Mouse (Mus musculus) gastrocnemius, postnatal 4 days (tissue): ENCODE results near the gene She. TPM values are rescaled to one million over a fixed set of nuclear protein-coding genes. Genes with fewer than 3 reads are reported as not detected.
"Not testable (repeated sequence)": the region's sequence is repeated elsewhere in the genome, so short reads cannot be mapped to it uniquely, and the experiment has no call there.

ENCODE experiments used
- DNase-seq, 2 experiments: peaks; one replicate each; pipeline ENCODE4 v3.0.0; 2021 to 2022; ENCODE audit warnings: low spot score in 2 of 2, mixed read lengths in 2 of 2
- total RNA-seq, 2 experiments: library from RNA; stranded (reverse); gene quantifications; 2 replicates each; pipeline ENCODE4 v1.2.3; 2021

Gene She
- total RNA-seq, 2 experiments from 2014 or later = 10.3 to 11.1 TPM

- no peak for DNase-seq
Measured at GRCm38 (mm10) chr3:89862182-89862761, 31.1 kb downstream of the She start.

- not testable (repeated sequence) for DNase-seq
Measured at GRCm38 (mm10) chr3:89863276-89863675, 32.1 kb downstream of the She start.

GRCm38 (mm10) chr3:89863716-89864509, 32.7 kb downstream of the She start:
- no peak for DNase-seq

GRCm38 (mm10) chr3:89865020-89865419, 33.9 kb downstream of the She start:
- DNase-seq = no peak

GRCm38 (mm10) chr3:89865764-89866163, 34.6 kb downstream of the She start:
- DNase-seq = no peak

- DNase-seq = no peak
Measured at GRCm38 (mm10) chr3:89867651-89868050, 36.5 kb downstream of the She start.

- DNase-seq = peak in 1 of 2 experiments; percentile 35
Measured at GRCm38 (mm10) chr3:89868357-89868756, 37.2 kb downstream of the She start.

GRCm38 (mm10) chr3:89868956-89869355, 37.8 kb downstream of the She start:
- DNase-seq = no peak

GRCm38 (mm10) chr3:89869556-89869955, 38.4 kb downstream of the She start:
- DNase-seq = no peak

GRCm38 (mm10) chr3:89870472-89871271, 39.5 kb downstream of the She start:
- DNase-seq = no peak

GRCm38 (mm10) chr3:89871339-89871914, 40.3 kb downstream of the She start:
- no peak for DNase-seq

- DNase-seq = no peak
Measured at GRCm38 (mm10) chr3:89872209-89872608, 41.0 kb downstream of the She start.

- DNase-seq = no peak
Measured at GRCm38 (mm10) chr3:89872684-89873083, 41.5 kb downstream of the She start.

- no peak for DNase-seq
Measured at GRCm38 (mm10) chr3:89874076-89874475, 42.9 kb downstream of the She start.

- no peak for DNase-seq
Measured at GRCm38 (mm10) chr3:89875021-89875420, 43.9 kb downstream of the She start.

- no peak for DNase-seq
Measured at GRCm38 (mm10) chr3:89875781-89876180, 44.6 kb downstream of the She start.

GRCm38 (mm10) chr3:89876469-89876868, 45.3 kb downstream of the She start:
- no peak for DNase-seq

GRCm38 (mm10) chr3:89877129-89877528, 46.0 kb downstream of the She start:
- DNase-seq = no peak

- no peak for DNase-seq
Measured at GRCm38 (mm10) chr3:89878456-89878855, 47.3 kb downstream of the She start.

GRCm38 (mm10) chr3:89879326-89879725, 48.2 kb downstream of the She start:
- DNase-seq = no peak

- no peak for DNase-seq
Measured at GRCm38 (mm10) chr3:89880036-89880851, 49.1 kb downstream of the She start.
